Mouse (Mus musculus) c-Kit-negative CD71-positive TER-119-positive erythroid progenitor cells, embryonic 14.5 days (primary cell): ENCODE results near the gene Syt13.

Experiments
- DNase-seq: peaks from one replicate; pipeline ENCODE4 v3.0.0-alpha.2; 2013; ENCODE audit warnings: low read depth, low spot score

Syt13 gene

DNA sequence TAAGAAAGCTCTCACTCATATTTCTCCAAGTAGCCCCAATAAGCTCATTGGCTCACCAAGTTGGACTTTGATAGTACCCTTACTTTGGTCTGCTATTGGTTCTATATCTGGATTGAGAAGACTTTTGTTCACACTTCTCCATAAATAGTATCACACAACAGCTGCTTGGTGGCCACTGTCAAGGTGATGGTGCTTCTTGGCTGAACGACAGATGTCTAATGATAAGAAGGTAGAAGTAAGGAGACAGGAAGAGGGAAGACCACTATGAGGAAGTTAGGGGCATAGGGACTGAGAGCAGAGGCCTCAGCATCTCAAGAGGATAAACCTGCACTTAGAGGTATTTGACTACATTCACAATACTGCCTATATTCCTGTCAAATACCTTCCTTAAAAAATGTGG lies 49.4 kb downstream of the Syt13 start:
- no peak for DNase-seq

DNA sequence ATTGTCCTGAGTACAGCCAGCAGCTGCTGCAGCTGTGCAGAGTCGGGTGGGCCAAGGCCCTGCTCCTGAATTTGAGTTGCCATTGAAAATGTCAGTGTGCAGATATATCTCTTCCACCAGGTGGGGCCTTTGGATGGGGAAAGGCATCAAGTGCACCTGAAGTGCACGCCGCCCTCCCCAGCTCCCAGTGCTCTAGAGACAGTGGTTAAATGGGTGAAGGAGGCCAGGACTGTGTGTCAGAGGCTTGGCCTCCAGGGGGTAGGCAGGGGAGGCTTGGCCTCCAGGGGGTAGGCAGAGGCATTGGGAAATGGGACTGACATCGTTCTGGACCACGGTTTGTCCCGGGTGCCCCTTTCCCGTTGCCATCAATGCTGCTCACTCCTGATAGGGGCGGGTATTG lies 51.4 kb downstream of the Syt13 start:
- no peak for DNase-seq

DNA sequence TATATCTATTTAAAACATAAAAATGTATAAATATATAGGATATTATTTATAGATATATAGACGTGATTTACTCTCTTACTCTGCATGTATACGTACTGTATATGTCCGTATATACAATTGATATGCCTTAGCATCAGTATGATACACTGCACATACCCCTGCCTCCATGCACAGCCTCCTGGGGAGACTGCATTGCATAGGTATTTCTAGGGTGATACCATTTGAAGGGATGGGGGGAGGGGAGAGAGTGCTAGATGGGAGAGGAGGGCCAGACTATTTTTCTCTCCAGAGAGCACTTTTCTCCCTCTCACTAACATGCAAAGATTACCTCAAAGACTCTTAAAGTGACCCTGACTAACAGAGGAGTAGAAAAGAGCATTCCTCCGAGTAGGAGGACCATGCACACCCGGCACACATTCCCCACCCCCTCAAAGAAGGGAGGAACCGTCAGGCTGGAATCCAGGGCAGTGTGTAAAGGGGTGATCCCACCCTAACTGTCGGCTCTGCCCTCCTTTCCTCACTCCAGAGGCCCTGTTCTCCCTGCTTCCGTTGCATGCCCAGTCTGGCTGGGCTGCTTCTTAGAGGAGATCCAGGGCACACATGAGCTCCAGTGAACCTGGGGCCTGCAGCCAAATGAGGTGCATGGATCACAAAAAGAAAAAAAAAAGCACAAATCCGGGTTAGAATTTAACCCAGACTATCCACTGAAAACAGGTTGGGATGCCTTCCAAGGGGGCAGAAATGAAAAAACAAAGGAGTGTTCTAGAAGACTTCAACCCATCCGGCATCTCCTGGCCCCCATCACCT lies 52.3 kb downstream of the Syt13 start:
- no peak for DNase-seq

DNA sequence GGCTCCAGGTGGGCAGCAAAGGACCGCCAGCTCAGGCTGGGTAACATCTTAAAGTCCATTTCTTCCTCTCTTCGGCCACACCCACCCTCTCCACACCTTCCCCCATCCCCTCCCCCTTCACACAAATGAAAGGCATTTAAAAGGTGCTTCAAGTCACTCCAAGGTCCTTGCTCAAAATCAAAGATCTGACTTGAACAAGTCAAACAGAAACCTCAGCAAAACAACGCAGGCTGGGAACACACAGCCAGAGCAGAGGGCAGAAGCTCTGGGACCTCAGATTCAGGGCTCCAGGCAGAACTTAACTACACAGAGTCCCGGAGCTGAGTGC lies 52.9 kb downstream of the Syt13 start:
- DNase-seq: no peak

DNA sequence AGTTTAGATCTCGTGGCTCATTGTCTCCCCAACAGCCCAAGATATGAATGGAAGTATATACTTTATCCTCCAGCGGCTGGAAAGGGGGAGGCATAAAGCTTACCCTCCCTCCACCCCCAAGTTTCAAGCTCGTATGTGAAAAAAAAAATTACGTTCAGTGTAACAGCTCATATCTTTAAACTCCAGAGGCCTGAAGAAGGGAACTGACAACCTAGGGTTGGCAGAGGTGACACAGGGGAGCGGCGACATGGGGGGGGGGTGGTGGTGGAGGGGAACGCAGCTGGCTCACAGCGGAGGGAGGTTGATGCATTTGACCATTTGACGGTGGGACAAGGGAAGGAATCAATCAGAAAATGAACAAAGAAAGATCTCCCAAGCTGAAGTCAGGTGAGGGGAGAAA lies 56.2 kb downstream of the Syt13 start:
- no peak for DNase-seq

DNA sequence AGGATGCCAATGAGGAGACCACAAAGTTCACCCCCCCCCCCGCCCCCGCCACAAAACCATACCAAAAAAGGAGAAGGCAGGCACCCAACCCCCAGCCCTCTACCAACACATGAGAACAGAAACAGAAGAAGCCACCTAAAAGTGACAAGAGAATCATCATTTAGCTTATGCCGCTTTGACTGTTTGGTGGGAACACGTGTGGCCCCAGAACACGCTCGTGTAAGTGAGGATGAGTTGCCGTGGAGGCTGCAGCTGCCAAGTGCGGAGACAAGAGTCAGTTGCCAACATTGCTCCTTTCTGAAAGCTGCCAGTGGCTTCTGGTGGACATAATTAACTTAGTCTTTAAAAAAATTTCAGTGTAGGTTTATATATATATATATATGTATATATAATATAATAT lies 56.6 kb downstream of the Syt13 start:
- no peak for DNase-seq

DNA sequence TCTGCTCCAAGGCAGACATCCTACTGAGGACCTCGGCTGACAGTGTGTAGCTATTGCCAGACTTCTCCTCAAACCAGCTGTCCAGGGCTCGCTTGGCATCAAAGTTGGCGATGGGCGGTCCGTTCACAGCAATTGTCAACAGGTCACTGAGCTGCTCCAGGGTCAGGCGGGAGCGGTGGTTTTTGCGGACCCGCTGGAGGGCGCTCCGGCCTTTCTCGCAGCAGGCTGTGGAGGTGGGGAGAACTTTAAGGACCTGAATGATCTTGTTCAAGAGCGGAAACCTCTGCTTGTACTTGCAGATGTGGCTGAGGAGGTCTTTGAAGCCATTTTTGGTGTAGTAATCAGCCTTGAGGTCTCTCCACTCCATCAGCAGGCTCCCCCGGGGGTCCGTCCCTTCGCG lies 57.2 kb downstream of the Syt13 start:
- DNase-seq: no peak

DNA sequence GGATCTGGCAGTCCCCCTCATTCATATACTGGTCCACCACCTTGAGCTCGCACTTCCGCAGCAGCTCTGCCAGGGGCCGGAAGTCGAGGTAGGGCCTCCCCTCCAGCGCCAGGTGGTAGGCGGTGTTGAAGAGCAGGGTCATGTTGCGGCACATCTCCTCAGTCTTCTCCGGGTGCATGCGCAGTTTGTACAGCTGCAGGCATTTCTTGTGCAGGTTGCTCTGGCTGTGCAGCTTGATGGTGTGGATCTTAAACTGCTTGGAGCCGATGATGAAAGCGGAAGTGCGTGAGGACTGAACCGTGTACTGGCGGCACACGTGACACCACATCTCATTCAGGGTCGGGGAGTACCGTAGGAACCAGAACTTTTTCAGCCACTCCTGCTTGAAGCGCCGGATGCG lies 58.7 kb downstream of the Syt13 start:
- DNase-seq: no peak

DNA sequence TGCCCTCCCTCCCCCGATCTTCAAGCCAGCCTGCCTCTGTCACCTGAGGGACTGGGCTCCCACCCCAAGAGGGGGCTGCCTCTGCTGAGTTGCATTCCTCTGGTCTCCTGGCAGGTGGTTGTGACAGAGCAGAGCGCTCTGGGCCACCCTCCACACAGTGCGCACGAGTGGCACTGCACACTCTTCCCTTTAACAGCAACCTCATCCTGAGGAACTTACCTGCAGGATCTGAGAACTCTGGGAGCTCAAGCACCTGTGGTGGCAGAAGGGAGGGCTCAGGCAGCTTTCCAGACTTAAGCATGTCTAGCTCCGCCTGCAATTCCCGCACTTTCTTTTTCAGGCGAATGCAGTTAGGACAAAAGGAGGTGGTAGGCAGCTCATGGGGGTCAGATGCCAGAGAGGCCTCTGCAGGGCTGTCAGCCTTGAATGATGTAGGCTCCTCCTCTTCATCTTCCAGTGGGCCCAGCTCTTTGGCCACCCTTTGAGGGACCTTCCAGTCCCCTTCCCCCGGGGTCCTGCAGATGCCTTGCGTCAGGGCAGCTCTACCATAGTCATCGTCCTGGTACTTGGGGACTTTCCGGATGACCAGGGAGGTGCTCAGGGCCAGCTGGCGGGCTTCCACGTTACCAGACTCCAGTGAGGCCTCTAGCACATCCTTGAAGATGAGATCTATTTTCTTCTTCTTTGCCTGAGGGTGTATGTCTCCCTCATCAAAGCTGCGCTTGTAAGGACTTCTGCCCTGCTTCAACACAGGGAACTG lies 60.3 kb downstream of the Syt13 start:
- DNase-seq: no peak

DNA sequence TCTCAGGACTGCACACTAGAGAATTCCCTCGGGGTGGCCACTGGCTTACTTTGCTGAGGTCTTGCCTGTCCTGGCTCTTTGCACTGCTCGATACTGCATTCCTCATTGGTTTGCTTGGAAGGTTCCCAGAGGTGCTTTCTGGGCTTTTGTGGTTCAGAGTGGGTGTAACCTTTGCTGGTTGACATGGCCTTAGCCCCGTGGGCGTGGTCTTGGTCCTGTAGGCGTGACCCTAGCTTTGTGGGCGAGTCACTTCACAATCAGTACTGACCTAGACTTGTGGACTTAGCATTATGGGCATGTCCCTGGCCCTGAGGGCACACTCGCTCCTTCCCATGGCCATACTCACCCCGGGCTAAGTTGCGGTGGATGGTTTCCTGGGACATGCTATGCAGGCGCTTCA lies 65.3 kb downstream of the Syt13 start:
- DNase-seq: no peak

DNA sequence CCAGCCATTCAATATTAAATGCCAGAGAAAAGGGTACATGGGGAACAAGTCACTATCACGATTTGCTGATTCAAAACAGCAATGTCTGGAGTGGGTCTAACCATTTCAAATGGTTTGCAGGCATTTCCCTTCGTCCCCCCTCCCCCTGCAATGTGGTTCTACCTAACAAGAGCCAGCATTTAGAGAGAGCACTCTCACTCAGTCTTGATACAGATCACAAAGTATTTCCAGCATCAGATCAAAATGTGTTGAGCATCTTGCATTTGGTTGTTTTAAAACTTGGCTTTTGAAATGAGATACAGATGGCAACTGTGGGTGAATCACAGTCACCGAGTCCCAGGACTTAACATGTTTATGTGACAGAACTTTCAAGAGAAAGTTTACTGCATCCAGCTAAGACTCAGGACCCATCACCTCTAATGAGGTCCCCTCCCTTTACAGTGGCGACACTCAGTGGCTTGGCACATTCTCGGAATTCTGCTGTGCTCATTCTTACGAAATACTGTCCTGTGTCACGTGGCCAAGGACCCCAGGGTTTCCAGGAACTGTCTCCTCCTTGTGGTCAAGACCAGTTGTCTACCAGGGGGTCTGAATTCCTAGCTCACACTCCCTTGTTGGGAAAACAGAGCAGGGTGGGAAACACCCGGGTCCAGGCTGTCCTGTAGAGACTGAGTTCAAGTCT lies 67.8 kb downstream of the Syt13 start:
- DNase-seq: peak; percentile 5

DNA sequence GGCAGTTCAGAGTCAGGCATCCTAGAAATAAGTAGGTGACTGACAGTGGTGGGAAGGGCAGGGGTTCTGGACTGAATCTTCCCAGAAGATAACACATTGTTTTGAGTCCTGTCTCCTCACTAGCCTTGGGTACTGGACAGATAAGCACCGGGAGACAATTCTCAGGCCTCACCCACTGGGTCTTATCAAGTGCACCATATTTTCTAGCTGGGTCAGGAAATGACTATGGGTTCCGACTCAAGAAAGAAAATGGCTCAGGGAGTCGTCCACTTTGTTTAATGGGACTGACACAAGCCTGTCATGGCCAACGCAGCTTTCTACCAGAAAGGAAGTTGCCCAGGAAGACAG lies 68.3 kb downstream of the Syt13 start:
- DNase-seq: peak; percentile 37

DNA sequence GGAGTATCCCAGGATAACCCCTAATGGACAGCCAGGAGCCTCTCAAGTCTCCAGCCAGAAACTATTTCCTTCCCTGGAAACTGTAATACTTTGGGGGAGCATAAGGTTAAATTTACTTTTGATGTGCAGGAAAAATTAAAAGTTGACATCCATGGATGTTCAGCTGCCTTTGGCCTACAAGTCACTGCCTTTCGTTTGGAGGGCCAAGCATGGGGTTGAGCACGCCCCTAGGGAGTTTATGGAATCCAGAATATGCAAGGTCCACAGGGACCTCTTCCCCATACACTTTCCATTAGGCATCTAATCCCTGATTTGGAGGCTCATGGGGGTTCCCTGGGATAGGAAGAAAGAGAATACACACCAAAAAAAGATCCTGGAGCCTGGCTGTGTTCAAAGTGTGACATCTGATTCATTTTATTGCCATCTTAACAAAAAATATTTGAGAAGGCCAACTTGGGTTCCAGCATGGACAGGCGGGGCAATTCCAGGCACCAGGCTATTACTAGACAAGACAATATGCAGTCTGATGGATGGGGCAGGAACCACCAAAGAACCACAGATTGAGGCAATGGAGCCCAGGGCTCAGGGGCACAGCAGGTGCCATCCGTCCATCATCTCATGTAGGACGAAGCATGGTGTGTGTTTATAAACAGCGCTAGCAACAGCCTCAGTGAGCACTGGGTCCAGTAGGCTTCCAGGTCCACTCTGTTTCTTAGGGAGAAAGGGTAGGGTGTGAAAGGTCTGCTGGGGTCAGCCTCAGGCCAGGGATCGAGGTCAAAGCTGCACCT lies 69.6 kb downstream of the Syt13 start:
- no peak for DNase-seq

DNA sequence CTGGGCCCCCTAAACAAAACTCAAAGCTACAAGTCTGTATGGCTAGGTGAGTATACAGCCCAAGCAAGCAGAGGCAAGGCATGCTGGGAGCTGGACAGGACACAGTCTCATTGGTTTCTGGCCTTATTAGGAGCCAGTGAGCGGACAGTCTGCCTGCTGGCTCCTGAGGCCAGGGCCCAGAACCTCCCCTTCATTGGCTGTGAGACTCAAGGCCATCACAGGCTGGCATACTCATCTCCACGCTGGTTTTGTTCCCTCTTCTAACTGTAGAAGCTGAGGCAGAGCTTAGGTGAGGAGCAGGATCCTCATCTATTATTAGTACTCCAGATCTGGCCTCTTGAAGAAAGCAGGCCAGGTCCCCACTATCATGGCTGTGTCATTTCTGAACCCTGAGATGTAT lies 70.3 kb downstream of the Syt13 start:
- DNase-seq: no peak

DNA sequence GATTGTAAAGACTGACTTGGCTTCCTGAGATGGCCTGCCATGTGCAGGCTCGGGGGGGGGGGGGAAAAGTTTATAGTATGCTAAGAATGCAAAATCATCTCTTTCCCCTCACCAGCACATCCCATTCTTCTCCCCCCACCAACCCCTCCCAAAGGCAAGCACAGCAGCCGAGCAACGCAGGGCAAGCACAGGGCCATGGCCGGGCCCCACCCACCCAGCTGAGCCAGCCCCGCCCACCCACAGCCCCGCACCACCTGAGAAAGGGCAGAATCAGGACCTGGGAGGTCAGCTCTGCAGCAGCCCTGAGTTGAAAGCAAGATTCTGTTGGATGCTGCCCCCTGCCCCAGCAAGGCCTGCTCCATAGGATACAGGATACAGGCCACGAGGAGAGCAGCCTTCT lies 70.7 kb downstream of the Syt13 start:
- no peak for DNase-seq

DNA sequence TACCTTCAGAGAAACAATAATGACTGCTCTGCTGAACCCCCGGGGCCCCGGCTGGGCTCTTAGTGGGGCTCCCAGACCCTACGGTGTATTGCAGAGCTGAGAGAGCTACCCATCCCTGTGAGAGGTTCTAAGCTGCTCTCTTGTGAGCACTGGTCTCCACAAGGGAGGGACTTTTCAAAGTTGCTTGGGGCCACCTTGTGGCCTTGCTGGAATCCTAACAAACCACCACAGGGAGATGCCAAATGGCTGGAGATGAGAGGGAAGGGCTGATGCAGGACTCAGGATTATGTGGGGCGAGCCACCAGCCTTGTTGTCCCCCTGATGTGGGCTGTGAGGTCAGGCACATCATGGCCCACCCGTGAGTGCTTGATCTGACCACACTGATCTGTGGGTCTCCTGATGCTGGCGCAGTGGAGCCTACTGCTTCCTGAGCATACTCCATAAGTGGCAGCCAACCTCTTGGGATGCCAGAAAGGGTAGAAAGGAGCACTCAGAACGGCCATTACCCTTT lies 72.3 kb downstream of the Syt13 start:
- no peak for DNase-seq

DNA sequence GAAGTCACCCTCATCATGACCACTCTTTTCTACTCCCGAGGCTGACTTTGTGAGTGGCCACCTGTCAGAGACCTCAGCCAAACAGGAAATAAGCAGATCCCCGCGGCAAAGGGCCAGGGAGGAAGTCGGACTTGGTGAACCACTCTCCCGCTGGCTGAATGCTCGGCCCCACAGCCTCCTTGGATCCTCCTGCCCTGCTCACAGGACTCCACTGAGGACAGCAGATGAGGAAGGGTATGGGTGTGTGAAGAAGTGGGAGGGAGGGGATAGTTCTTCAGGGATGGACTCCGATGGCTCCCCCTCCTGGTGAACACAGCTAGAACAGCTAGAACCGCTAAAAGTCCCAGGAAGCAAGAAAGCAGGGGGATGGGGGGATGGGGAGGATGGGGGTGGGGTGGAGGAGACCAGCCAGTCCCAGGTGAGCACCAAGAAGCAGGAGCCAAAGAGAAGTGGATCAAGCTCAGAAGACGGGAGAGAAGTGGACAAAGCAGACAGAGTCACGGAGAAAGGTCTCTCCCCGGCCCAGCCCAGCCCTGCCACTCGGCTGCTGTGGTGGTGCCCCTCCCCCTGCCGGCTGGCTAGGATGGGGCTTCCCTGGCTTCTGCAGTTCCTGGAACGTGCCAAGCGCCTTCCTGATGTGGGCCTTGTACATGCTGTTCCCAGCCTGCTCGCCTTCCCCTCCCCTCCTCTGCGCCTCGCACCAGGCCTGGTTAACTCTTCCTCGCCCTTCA lies 73.2 kb downstream of the Syt13 start:
- no peak for DNase-seq

DNA sequence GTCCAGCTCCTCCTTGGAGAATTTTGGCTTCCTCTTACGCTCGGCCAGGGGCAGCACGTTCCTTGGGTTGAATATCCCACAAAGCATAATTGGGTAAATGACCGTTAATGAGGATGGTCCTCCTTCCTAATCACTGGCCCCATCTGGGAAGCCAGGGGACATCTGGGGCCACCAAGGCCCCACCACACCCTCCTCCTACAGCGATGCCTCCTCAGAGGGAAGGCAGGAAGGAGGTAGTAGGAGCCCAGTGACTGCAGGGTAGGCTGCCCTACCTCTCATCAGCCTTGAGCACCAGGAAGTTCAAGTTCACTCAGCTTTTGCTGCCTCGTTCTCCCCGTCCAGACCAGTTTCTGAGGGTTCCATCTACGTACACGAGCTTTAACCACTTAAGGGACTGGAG lies 74.7 kb downstream of the Syt13 start:
- DNase-seq: no peak

DNA sequence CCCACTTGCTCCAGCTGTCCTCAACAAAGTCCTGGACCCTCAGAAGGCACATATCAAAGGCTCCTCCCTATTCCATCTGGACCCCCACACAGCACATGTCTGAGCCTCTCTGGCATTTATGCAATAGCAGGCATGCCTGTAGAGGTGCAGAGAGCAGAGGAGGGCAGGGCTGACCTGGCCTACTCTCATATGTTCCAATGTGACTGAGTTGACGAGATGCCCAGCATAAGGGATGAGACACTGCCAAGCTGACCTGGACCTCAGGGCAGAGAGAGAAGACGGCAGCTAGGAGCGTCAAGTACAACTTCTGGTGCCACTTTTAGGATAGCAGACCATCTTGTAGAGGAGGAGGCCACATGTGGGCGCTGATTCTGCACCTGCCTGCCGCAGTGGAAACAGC lies 77.1 kb downstream of the Syt13 start:
- DNase-seq: no peak

DNA sequence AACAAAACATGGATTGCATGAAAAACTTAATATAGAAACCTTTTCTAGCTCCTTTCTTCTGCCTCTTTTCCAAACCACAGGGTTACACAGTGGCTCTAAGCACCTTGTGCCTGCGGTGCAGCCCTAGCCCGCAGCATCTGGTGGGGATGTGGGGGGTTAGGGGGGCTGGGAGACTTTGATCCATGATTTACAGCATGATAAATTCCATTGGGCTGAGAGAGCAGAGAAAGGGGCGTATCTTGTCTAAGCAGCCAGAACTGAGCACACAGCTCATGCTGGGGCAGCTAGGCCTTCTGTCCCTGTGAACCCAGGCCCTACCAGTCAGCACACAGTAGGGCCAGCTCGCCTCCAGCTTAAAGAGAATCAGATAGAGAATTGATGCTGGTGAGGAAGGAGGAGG lies 90.1 kb downstream of the Syt13 start:
- DNase-seq: no peak
